Mouse (Mus musculus): Measurements from ENCODE around the gene Ncaph2. TPM values are rescaled to one million over a fixed set of nuclear protein-coding genes. Genes with fewer than 3 reads are reported as not detected.

The Ncaph2 gene
- total RNA-seq, 2 experiments from 2014 or later = 118 to 136 TPM

GRCm38 (mm10) chr15:89377938-89378828, 22.7 kb downstream of the Ncaph2 start:
- ATAC-seq (replicated peaks; ENCODE audit: poor library complexity, severe bottlenecking) = no peak

GRCm38 (mm10) chr15:89378831-89379401, 23.4 kb downstream of the Ncaph2 start, which contains the start of gene Odf3b:
Odf3b (minus strand) TSS chr15:89379282.
- ATAC-seq (replicated peaks; ENCODE audit: poor library complexity, severe bottlenecking) = peak; percentile 26

- ATAC-seq (replicated peaks; ENCODE audit: poor library complexity, severe bottlenecking) = peak; percentile 20; the same call in 1 of the 2 replicates
Observed at GRCm38 (mm10) chr15:89379429-89379828, 23.9 kb downstream of the Ncaph2 start.

GRCm38 (mm10) chr15:89384617-89385016, 29.1 kb downstream of the Ncaph2 start, which contains the start of gene Klhdc7b:
Klhdc7b (plus strand) TSS chr15:89384917.
- ATAC-seq (replicated peaks; ENCODE audit: poor library complexity, severe bottlenecking) = no peak

- ATAC-seq (replicated peaks; ENCODE audit: poor library complexity, severe bottlenecking) = no peak; the same call in 1 of the 2 replicates
Observed at GRCm38 (mm10) chr15:89387127-89387526, 31.6 kb downstream of the Ncaph2 start.

- no peak for ATAC-seq (replicated peaks; ENCODE audit: poor library complexity, severe bottlenecking)
Observed at GRCm38 (mm10) chr15:89390081-89390480, 34.6 kb downstream of the Ncaph2 start.

- ATAC-seq (replicated peaks; ENCODE audit: poor library complexity, severe bottlenecking) = no peak
Observed at GRCm38 (mm10) chr15:89396883-89397282, 41.4 kb downstream of the Ncaph2 start.

GRCm38 (mm10) chr15:89398146-89398545, 42.6 kb downstream of the Ncaph2 start:
- no peak for ATAC-seq (replicated peaks; ENCODE audit: poor library complexity, severe bottlenecking)

- ATAC-seq (replicated peaks; ENCODE audit: poor library complexity, severe bottlenecking) = no peak
Observed at GRCm38 (mm10) chr15:89399716-89400115, 44.2 kb downstream of the Ncaph2 start.

- ATAC-seq (replicated peaks; ENCODE audit: poor library complexity, severe bottlenecking) = no peak
Observed at GRCm38 (mm10) chr15:89402471-89402870, 47.0 kb downstream of the Ncaph2 start.

- ATAC-seq (replicated peaks; ENCODE audit: poor library complexity, severe bottlenecking) = no peak
Observed at GRCm38 (mm10) chr15:89404831-89405623, 49.5 kb downstream of the Ncaph2 start.

- no peak for ATAC-seq (replicated peaks; ENCODE audit: poor library complexity, severe bottlenecking)
Observed at GRCm38 (mm10) chr15:89406691-89407090, 51.2 kb downstream of the Ncaph2 start.

GRCm38 (mm10) chr15:89410118-89410517, 54.6 kb downstream of the Ncaph2 start, which contains the start of gene Syce3:
Syce3 (minus strand) TSS chr15:89410503.
- no peak for ATAC-seq (replicated peaks; ENCODE audit: poor library complexity, severe bottlenecking)

- no peak for ATAC-seq (replicated peaks; ENCODE audit: poor library complexity, severe bottlenecking)
Observed at GRCm38 (mm10) chr15:89415282-89415681, 59.8 kb downstream of the Ncaph2 start.

- no peak for ATAC-seq (replicated peaks; ENCODE audit: poor library complexity, severe bottlenecking)
Observed at GRCm38 (mm10) chr15:89421938-89422337, 66.4 kb downstream of the Ncaph2 start.

Other genes with a start within 250 kb of the Ncaph2 start
- 23.4 and 29.2 TPM in 2 replicates for gene Tubgcp6, start 232.6 kb upstream of the Ncaph2 start, total RNA-seq (2014; fragmentation: Nextera tagmentation)
- 12.6 and 20.2 TPM in 2 replicates for gene Tubgcp6, start 232.6 kb upstream of the Ncaph2 start, total RNA-seq (2017)
- 11.3 and 14.7 TPM in 2 replicates for gene Hdac10, start 227.0 kb upstream of the Ncaph2 start, total RNA-seq (2014; fragmentation: Nextera tagmentation)
- gene Hdac10, start 227.0 kb upstream of the Ncaph2 start, total RNA-seq (2017) = 11.2 and 13.9 TPM in 2 replicates
- gene Mapk12, start 215.0 kb upstream of the Ncaph2 start, total RNA-seq (2014; fragmentation: Nextera tagmentation) = not detected in 2 replicates
- gene Mapk12, start 215.0 kb upstream of the Ncaph2 start, total RNA-seq (2017) = 0.93 TPM in 1 of 2 replicates, not detected in the other
- not detected in 2 replicates for gene Mapk11, start 206.1 kb upstream of the Ncaph2 start, total RNA-seq (2014; fragmentation: Nextera tagmentation)
- gene Mapk11, start 206.1 kb upstream of the Ncaph2 start, total RNA-seq (2017) = not detected in 2 replicates
- 19.1 and 23.4 TPM in 2 replicates for gene Plxnb2, start 174.9 kb upstream of the Ncaph2 start, total RNA-seq (2014; fragmentation: Nextera tagmentation)
- gene Plxnb2, start 174.9 kb upstream of the Ncaph2 start, total RNA-seq (2017) = 11.0 and 14.7 TPM in 2 replicates
- gene Dennd6b, start 159.2 kb upstream of the Ncaph2 start, total RNA-seq (2014; fragmentation: Nextera tagmentation) = 4.3 and 6.1 TPM in 2 replicates
- 2.5 and 4.7 TPM in 2 replicates for gene Dennd6b, start 159.2 kb upstream of the Ncaph2 start, total RNA-seq (2017)
- gene Ppp6r2, start 144.2 kb upstream of the Ncaph2 start, total RNA-seq (2014; fragmentation: Nextera tagmentation) = 9.2 and 10.5 TPM in 2 replicates
- gene Ppp6r2, start 144.2 kb upstream of the Ncaph2 start, total RNA-seq (2017) = 5.8 and 6.4 TPM in 2 replicates
- 88.1 and 131 TPM in 2 replicates for gene Sbf1, start 40.4 kb upstream of the Ncaph2 start, total RNA-seq (2014; fragmentation: Nextera tagmentation)
- gene Sbf1, start 40.4 kb upstream of the Ncaph2 start, total RNA-seq (2017) = 43.1 and 52.0 TPM in 2 replicates
- gene Adm2, start 33.0 kb upstream of the Ncaph2 start, total RNA-seq (2014; fragmentation: Nextera tagmentation) = not detected in 2 replicates
- not detected in 2 replicates for gene Adm2, start 33.0 kb upstream of the Ncaph2 start, total RNA-seq (2017)
- not detected in 2 replicates for gene Miox, start 21.3 kb upstream of the Ncaph2 start, total RNA-seq (2014; fragmentation: Nextera tagmentation)
- gene Miox, start 21.3 kb upstream of the Ncaph2 start, total RNA-seq (2017) = not detected in 2 replicates
- gene Lmf2, start 60 bp upstream of the Ncaph2 start, total RNA-seq (2014; fragmentation: Nextera tagmentation) = 15.4 and 22.3 TPM in 2 replicates
- 8.9 and 11.0 TPM in 2 replicates for gene Lmf2, start 60 bp upstream of the Ncaph2 start, total RNA-seq (2017)
- gene Sco2, start 18.1 kb downstream of the Ncaph2 start, total RNA-seq (2014; fragmentation: Nextera tagmentation) = 12.4 and 27.5 TPM in 2 replicates
- 22.7 and 31.5 TPM in 2 replicates for gene Sco2, start 18.1 kb downstream of the Ncaph2 start, total RNA-seq (2017)
- gene Tymp, start 21.3 kb downstream of the Ncaph2 start, total RNA-seq (2014; fragmentation: Nextera tagmentation) = not detected in 2 replicates
- gene Tymp, start 21.3 kb downstream of the Ncaph2 start, total RNA-seq (2017) = 0.43 and 1.1 TPM in 2 replicates
- gene Odf3b, start 23.6 kb downstream of the Ncaph2 start, total RNA-seq (2014; fragmentation: Nextera tagmentation) = 3.1 and 4.2 TPM in 2 replicates
- gene Odf3b, start 23.6 kb downstream of the Ncaph2 start, total RNA-seq (2017) = 0.46 TPM in 1 of 2 replicates, not detected in the other
- gene Klhdc7b, start 29.2 kb downstream of the Ncaph2 start, total RNA-seq (2014; fragmentation: Nextera tagmentation) = not detected in 2 replicates
- 0.13 TPM in 1 of 2 replicates, not detected in the other for gene Klhdc7b, start 29.2 kb downstream of the Ncaph2 start, total RNA-seq (2017)
- gene Syce3, start 54.8 kb downstream of the Ncaph2 start, total RNA-seq (2014; fragmentation: Nextera tagmentation) = not detected in 2 replicates
- not detected in 2 replicates for gene Syce3, start 54.8 kb downstream of the Ncaph2 start, total RNA-seq (2017)
- 2.8 and 2.9 TPM in 2 replicates for gene Cpt1b, start 70.1 kb downstream of the Ncaph2 start, total RNA-seq (2014; fragmentation: Nextera tagmentation)
- 1.5 TPM in 1 of 2 replicates, not detected in the other for gene Cpt1b, start 70.1 kb downstream of the Ncaph2 start, total RNA-seq (2017)
- not detected in 2 replicates for gene C730034F03Rik, start 73.9 kb downstream of the Ncaph2 start, total RNA-seq (2014; fragmentation: Nextera tagmentation)
- gene C730034F03Rik, start 73.9 kb downstream of the Ncaph2 start, total RNA-seq (2017) = 2.7 and 3.6 TPM in 2 replicates
- gene Gm44502, start 74.0 kb downstream of the Ncaph2 start, total RNA-seq (2014; fragmentation: Nextera tagmentation) = not detected in 2 replicates
- 0.82 TPM in 1 of 2 replicates, not detected in the other for gene Gm44502, start 74.0 kb downstream of the Ncaph2 start, total RNA-seq (2017)
- 77.0 and 85.0 TPM in 2 replicates for gene Chkb, start 74.2 kb downstream of the Ncaph2 start, total RNA-seq (2014; fragmentation: Nextera tagmentation)
- 25.3 and 27.7 TPM in 2 replicates for gene Chkb, start 74.2 kb downstream of the Ncaph2 start, total RNA-seq (2017)
- gene Mapk8ip2, start 98.2 kb downstream of the Ncaph2 start, total RNA-seq (2014; fragmentation: Nextera tagmentation) = not detected in 2 replicates
- gene Mapk8ip2, start 98.2 kb downstream of the Ncaph2 start, total RNA-seq (2017) = not detected in 2 replicates
- 12.7 and 21.4 TPM in 2 replicates for gene Arsa, start 121.7 kb downstream of the Ncaph2 start, total RNA-seq (2014; fragmentation: Nextera tagmentation)
- gene Arsa, start 121.7 kb downstream of the Ncaph2 start, total RNA-seq (2017) = 8.5 and 30.3 TPM in 2 replicates
- gene Shank3, start 143.9 kb downstream of the Ncaph2 start, total RNA-seq (2014; fragmentation: Nextera tagmentation) = 0.34 and 0.58 TPM in 2 replicates
- gene Shank3, start 143.9 kb downstream of the Ncaph2 start, total RNA-seq (2017) = 0.26 and 0.47 TPM in 2 replicates
- gene Acr, start 212.6 kb downstream of the Ncaph2 start, total RNA-seq (2014; fragmentation: Nextera tagmentation) = not detected in 2 replicates
- not detected in 2 replicates for gene Acr, start 212.6 kb downstream of the Ncaph2 start, total RNA-seq (2017)
- 10.2 and 16.8 TPM in 2 replicates for gene Rabl2, start 236.2 kb downstream of the Ncaph2 start, total RNA-seq (2014; fragmentation: Nextera tagmentation)
- gene Rabl2, start 236.2 kb downstream of the Ncaph2 start, total RNA-seq (2017) = 11.1 and 18.9 TPM in 2 replicates

Data from granulocyte monocyte progenitor cell, adult 5-6 weeks (primary cell).